Mouse (Mus musculus) monocyte, adult 59 days (primary cell): ENCODE data around the gene Gm11487. TPM values are rescaled to one million over a fixed set of nuclear protein-coding genes. Genes with fewer than 3 reads are reported as not detected.

Experiments used
- total RNA-seq, 2 experiments: library from RNA; stranded (reverse); gene quantifications; one replicate each; pipeline ENCODE4 v1.2.4; 2023

Gene Gm11487
- not detected for total RNA-seq

DNA sequence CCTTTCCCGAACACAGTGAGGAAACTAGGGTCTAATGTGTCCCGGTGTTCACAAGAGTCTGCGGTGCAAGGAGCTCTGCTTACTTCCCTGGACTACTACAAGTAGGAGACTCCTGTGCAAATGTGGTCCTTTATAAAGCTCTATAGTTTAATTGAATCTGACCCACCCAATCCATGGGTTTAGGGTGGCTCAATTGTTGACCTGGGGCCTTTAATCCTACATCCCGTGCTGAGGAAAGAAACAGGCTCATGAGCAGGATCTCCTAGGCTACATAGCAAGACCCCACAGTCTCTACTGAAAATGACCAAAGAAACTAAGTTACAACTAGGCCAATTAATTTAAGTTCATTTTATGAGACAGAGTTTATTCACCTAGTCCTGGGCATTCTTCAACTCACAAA lies at the start of gene Gm11487:
TSS of gene Gm11487 (minus strand) at position 101 of the 400 bp plus-strand sequence.

Other genes starting within 250 kb of the Gm11487 start
- gene Gm11238, start 202.8 kb upstream of the Gm11487 start, total RNA-seq, result not detected
- gene Gm11237, start 217.9 kb upstream of the Gm11487 start, total RNA-seq, result not detected
- not detected for gene Gm11236, start 233.0 kb upstream of the Gm11487 start, total RNA-seq